Mouse (Mus musculus): ENCODE data around the gene Dnah6.

DNA sequence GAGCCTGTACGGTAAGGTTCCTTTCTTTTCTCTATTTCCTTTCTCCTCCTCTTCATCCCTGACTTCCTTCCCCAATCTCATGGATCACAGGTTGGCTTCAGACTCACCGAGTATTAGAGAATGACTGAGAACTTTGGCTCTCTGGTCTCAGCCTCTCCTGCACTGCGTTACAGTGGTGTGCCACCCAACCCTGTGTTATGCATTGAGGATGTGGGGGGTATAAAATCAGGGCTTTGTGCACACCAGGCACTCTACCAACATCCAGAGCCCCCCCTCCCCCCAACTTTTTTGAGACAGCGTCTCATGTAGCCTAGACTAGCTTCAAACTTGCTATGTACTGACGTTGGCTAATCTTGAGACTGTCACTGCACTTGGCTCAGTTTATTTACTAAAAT lies 227.8 kb downstream of the Dnah6 start:
- TF ChIP-seq CTCF (IDR thresholded peaks at IDR 0.05; ENCODE audit: borderline replicate concordance, insufficient read depth, low read depth, low read length): no peak
- no peak for TF ChIP-seq POLR2A (IDR thresholded peaks at IDR 0.05; ENCODE audit: borderline replicate concordance, insufficient read depth, low read length)

Measured in cerebellum, adult 2 months (tissue).